Mouse (Mus musculus) bone marrow macrophage, adult 2 months (primary cell): Measurements from ENCODE around the gene Tmem121b. TPM values are rescaled to one million over a fixed set of nuclear protein-coding genes. Genes with fewer than 3 reads are reported as not detected.

Experiments used
- H3K27ac ChIP-seq: 2 replicates; pipeline ENCODE4 v1.5.1; 2012; ENCODE audit warnings: low read depth, low read length; ENCODE audit not compliant: insufficient read depth
- H3K4me1 ChIP-seq: 2 replicates; pipeline ENCODE4 v1.6.1; 2012; ENCODE audit warnings: low read length; ENCODE audit not compliant: control insufficient read depth, insufficient read depth
- H3K4me3 ChIP-seq: 2 replicates; pipeline ENCODE4 v1.5.1; 2012; ENCODE audit warnings: mild to moderate bottlenecking, low read length, moderate library complexity; ENCODE audit not compliant: insufficient read depth
- CTCF ChIP-seq: IDR thresholded peaks from 2 replicates; pipeline ENCODE4 v1.5.1; 2012; ENCODE audit warnings: low read depth, mild to moderate bottlenecking, low read length, moderate library complexity
- POLR2A ChIP-seq: IDR thresholded peaks from 2 replicates; pipeline ENCODE4 v1.6.1; 2012; ENCODE audit warnings: mild to moderate bottlenecking, low read depth, low read length, borderline replicate concordance
- polyA plus RNA-seq: library from polyadenylated mRNA; stranded (reverse); fragments of >200 nt; gene quantifications from 2 replicates; pipeline ENCODE4 v1.2.4, GENCODE M21; 2012; ENCODE audit not compliant: missing spikeins, insufficient read depth, insufficient read length

The Tmem121b gene
- polyA plus RNA-seq, result not detected in 2 replicates

- TF ChIP-seq POLR2A, result no peak
- no peak for TF ChIP-seq CTCF
- Histone ChIP-seq H3K4me3 (peak within 1 kb of the TSS; percentile 46), H3K27ac (no peak within 1 kb of the TSS), H3K4me1 (peaks cover 12% of the 10 kb centered on the region)
Measured at GRCm38 (mm10) chr6:120493374-120494181, at the start of gene Tmem121b. Gene Tmem121b, minus strand, starts transcription at chr6:120493807.

- Histone ChIP-seq H3K4me1 (peaks cover 7% of the 10 kb centered on the region), H3K27ac (no peak overlapping the region), H3K4me3 (no peak overlapping the region)
- TF ChIP-seq CTCF, result peak; percentile 28; the same call in 1 of the 2 replicates
- no peak for TF ChIP-seq POLR2A
Measured at GRCm38 (mm10) chr6:120542061-120542460, 48.5 kb upstream of the Tmem121b start.

GRCm38 (mm10) chr6:120541386-120541785 lies 47.8 kb upstream of the Tmem121b start:
- Histone ChIP-seq H3K27ac (no peak overlapping the region), H3K4me3 (no peak overlapping the region), H3K4me1 (peaks cover 7% of the 10 kb centered on the region)
- TF ChIP-seq CTCF (no peak), POLR2A (no peak)

- Histone ChIP-seq H3K4me1 (peaks cover 7% of the 10 kb centered on the region), H3K27ac (no peak overlapping the region), H3K4me3 (no peak overlapping the region)
- no peak for TF ChIP-seq CTCF
- TF ChIP-seq POLR2A, result no peak
Measured at GRCm38 (mm10) chr6:120539781-120540231, 46.2 kb upstream of the Tmem121b start.

- TF ChIP-seq POLR2A, result no peak
- peak; percentile 90 for TF ChIP-seq CTCF
- Histone ChIP-seq H3K4me3 (no peak overlapping the region), H3K27ac (no peak overlapping the region), H3K4me1 (peaks cover 7% of the 10 kb centered on the region)
Measured at GRCm38 (mm10) chr6:120539132-120539759, 45.6 kb upstream of the Tmem121b start.

- Histone ChIP-seq H3K4me3 (no peak overlapping the region), H3K27ac (no peak overlapping the region), H3K4me1 (peaks cover 9% of the 10 kb centered on the region)
- TF ChIP-seq CTCF, result no peak
- no peak for TF ChIP-seq POLR2A
Measured at GRCm38 (mm10) chr6:120536337-120536736, 42.7 kb upstream of the Tmem121b start.

- TF ChIP-seq CTCF (no peak), POLR2A (no peak)
- H3K27ac ChIP-seq, result no peak overlapping the region
- H3K4me3 ChIP-seq, result no peak overlapping the region
- peaks cover 4% of the 10 kb centered on the region; the same call in 1 of the 2 replicates for H3K4me1 ChIP-seq
Measured at GRCm38 (mm10) chr6:120532594-120532993, 39.0 kb upstream of the Tmem121b start.

GRCm38 (mm10) chr6:120531020-120531965 lies 37.7 kb upstream of the Tmem121b start, which contains the start of gene Hdhd5:
Gene Hdhd5, minus strand, starts transcription at chr6:120531319.
- no peak for TF ChIP-seq CTCF
- peak; percentile 86; the same call in 1 of the 2 replicates for TF ChIP-seq POLR2A
- peak within 1 kb of the TSS; percentile 28; the same call in 1 of the 2 replicates for H3K27ac ChIP-seq
- peaks cover 4% of the 10 kb centered on the region; the same call in 1 of the 2 replicates for H3K4me1 ChIP-seq
- peak within 1 kb of the TSS; percentile 94 for H3K4me3 ChIP-seq

GRCm38 (mm10) chr6:120529123-120529522 lies 35.5 kb upstream of the Tmem121b start:
- TF ChIP-seq CTCF, result no peak
- TF ChIP-seq POLR2A, result no peak
- no peak overlapping the region for H3K4me3 ChIP-seq
- no peak overlapping the region for H3K27ac ChIP-seq
- peaks cover 4% of the 10 kb centered on the region; the same call in 1 of the 2 replicates for H3K4me1 ChIP-seq
